Mouse (Mus musculus) testis, adult 2 months (tissue): ENCODE data around the gene Dnase2a.

Source experiments
- CTCF ChIP-seq: fragments of 200-500 bp; IDR thresholded peaks from 2 replicates; pipeline ENCODE4 v1.5.1; 2012; ENCODE audit warnings: low read depth, mild to moderate bottlenecking, inconsistent platforms, low read length, moderate library complexity; ENCODE audit not compliant: control insufficient read depth, insufficient read depth, insufficient replicate concordance
- POLR2A ChIP-seq: fragments of 200-500 bp; IDR thresholded peaks from 2 replicates; pipeline ENCODE4 v1.6.1; 2012; ENCODE audit warnings: low read depth, mild to moderate bottlenecking, inconsistent platforms, low read length, moderate library complexity; ENCODE audit not compliant: control insufficient read depth

DNA sequence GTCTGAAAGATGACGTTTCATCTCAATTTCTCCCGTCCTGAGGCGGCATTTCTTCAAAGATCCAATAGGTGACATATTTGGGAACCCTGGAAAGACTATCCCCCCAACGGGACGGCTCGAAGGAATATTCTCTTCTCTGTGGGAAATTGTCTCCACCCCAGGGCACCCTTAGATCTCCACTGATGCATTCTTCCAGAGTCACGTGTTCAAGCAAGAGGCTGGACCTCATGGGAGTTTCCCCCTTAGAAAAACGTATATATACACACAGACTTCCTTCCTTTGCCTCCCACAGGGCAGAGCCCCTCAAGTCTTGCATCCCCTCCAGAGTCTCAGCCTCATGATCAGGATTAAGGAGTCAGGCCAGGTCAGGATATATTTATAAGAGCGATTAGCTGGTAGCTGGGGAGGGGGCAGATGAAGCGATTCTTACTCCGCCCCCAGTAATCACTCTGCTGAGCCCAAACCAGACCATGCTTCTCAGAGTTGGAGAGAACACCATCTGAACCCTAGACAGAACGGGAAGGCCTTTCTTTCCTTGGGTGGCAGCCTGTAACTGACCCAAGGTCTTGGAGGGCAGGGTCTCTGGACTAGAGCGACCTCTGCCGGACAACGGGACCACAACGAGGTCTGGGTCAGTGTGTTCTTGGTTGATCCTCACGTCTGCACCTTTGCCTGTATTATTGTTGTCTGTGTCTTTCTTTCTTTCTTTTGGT, 38.3 kb downstream of the Dnase2a start, which contains the start of gene Rtbdn:
- peak; percentile 50; the same call in 1 of the 2 replicates for TF ChIP-seq CTCF
- TF ChIP-seq POLR2A: no peak
